In the genomic region with DNA sequence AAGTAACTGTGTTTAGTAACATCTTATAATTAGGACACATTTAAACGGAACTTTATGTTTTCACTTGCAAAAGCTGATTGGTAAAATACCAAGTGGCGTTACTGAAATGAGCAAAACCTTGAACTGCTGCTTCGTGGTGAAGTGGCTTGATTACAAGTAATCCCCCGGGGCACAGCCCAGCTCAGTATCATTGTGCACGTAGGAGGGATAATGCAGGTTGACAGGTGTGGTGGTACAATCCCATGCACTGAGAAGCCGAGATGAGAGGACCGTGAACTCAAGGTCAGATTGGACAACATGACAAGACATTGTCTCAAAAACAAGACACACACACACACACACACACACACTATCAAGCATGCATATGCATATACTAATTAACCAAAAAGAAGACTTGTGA, we compare ENCODE assay signal across 22 mouse cellular contexts.
"Had no signal": no experiment of that assay in that cellular context is flagged by ENCODE, and none has a peak within 500 bp of the region (broad histone marks: within the 10 kb centered on the region; RNA-seq: fewer than 3 reads in every experiment).

No protein-coding gene starts in this region.

- H3K9ac ChIP-seq: liver, embryonic 15.5 days; liver, postnatal 0 days; lung, embryonic 15.5 days; neural tube, embryonic 13.5 days; neural tube, embryonic 15.5 days had no signal

- H3K4me2 ChIP-seq: liver, embryonic 15.5 days; lung, embryonic 15.5 days; midbrain, embryonic 11.5 days; neural tube, embryonic 13.5 days; neural tube, embryonic 15.5 days had no signal

- H3K27ac ChIP-seq: liver, embryonic 15.5 days; lung, embryonic 15.5 days; macrophage; neural tube, embryonic 13.5 days; neural tube, embryonic 15.5 days had no signal

- DNase-seq: liver, postnatal 0 days; lung, adult 2 months; lung, postnatal 14 days; lung, postnatal 36 days; midbrain, embryonic 14.5 days; right cerebral cortex, adult 18-20 months; right cerebral cortex, postnatal 25 days; right cerebral cortex, postnatal 4 days; spleen, adult 18-20 months; thymus, adult 18-20 months; thymus, postnatal 14 days; thymus, postnatal 36 days had no signal

- H3K27me3 ChIP-seq: liver, embryonic 15.5 days; lung, embryonic 15.5 days; megakaryocyte, embryonic 14.5 days; neural tube, embryonic 13.5 days; neural tube, embryonic 15.5 days had no signal

- H3K36me3 ChIP-seq: liver, embryonic 15.5 days; lung, embryonic 15.5 days; neural tube, embryonic 15.5 days had no signal

- H3K4me1 ChIP-seq: liver, embryonic 15.5 days; lung, embryonic 15.5 days; neural tube, embryonic 13.5 days; neural tube, embryonic 15.5 days had no signal

- H3K4me3 ChIP-seq: liver, embryonic 15.5 days; lung, embryonic 15.5 days; megakaryocyte, embryonic 14.5 days; myocyte; neural tube, embryonic 13.5 days; neural tube, embryonic 15.5 days had no signal

- ATAC-seq: liver, postnatal 0 days; lung, postnatal 0 days; midbrain, embryonic 16.5 days had no signal

- H3K9me3 ChIP-seq: liver, embryonic 15.5 days; lung, embryonic 15.5 days; megakaryocyte, embryonic 14.5 days; neural tube, embryonic 15.5 days had no signal
